Mouse (Mus musculus) cerebellum, adult 9-11 months (tissue): ENCODE data around the gene Ube2b.
A peak's percentile ranks its signal among the peaks of the same experiment; 100 is the strongest.

ENCODE experiments used
- DNase-seq: peaks from one replicate; pipeline ENCODE4 v3.0.0; 2022

Ube2b gene

GRCm38 (mm10) chr11:52000290-52000962 lies at the start of gene Ube2b:
Ube2b (minus strand) TSS chr11:52000762.
- DNase-seq, result peak; percentile 98

- no peak for DNase-seq
Observed at GRCm38 (mm10) chr11:52046446-52047165, 46.0 kb upstream of the Ube2b start.

DNA sequence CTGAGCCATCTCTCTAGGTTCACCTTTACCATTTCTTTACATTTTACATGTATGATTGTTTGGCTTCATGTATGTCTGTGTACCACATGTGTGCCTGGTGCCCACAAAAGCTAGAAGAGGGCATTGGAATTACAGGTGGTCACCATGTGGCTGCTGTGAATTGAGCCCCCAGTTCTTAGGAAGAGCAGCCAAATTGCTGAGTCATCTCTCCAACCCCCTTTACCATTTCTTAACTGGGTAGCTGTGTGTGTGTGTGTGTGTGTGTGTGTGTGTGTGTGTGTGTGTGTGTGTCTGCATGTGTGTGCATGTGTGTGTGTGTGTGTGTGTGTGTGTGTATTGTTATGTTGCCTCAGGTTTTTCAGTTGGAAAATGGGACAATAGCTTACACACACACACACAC lies 43.6 kb upstream of the Ube2b start:
- DNase-seq, result no peak

DNA sequence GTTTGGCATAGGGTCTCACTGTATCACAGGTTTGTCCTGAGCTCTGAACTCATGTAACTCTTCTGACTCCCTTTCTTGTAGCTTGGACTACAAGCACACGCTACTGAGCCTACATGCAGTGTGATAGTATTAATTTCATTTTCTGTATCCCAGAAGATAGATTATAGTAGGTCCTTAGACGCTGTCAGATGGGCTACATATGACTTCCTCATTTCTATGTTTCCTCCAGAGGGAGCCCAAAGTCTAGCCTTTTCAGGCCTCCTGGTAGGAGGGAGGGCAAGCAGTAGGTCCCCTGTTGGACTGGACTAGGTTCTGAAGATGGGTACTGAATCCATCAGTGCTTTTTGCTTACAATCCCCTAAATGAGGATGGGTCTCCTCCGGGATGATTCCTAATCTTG lies 42.7 kb upstream of the Ube2b start:
- peak; percentile 3 for DNase-seq

GRCm38 (mm10) chr11:52037659-52038058 lies 37.1 kb upstream of the Ube2b start:
- no peak for DNase-seq

DNA sequence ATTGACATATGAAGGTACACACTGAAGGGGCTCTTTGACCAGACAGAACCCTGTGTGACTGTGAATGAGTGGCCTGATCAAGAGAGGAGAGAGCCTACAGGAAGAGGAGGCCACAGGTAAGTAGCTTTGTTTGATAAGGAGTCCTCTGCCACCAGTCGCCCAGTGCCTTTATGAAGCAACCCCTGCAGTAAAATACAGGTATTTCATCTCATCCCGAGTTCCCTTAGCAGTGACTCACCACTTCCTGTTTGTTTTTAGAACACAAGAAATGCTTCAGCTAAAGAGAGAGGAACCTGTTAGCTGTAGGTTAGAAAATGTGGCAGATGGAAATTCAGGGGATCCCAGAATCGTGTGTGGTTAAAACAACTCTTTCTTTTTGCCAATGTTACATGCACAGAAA lies 35.3 kb upstream of the Ube2b start:
- no peak for DNase-seq

GRCm38 (mm10) chr11:52033953-52034352 lies 33.4 kb upstream of the Ube2b start:
- no peak for DNase-seq

GRCm38 (mm10) chr11:52032356-52032755 lies 31.8 kb upstream of the Ube2b start:
- DNase-seq, result no peak

DNA sequence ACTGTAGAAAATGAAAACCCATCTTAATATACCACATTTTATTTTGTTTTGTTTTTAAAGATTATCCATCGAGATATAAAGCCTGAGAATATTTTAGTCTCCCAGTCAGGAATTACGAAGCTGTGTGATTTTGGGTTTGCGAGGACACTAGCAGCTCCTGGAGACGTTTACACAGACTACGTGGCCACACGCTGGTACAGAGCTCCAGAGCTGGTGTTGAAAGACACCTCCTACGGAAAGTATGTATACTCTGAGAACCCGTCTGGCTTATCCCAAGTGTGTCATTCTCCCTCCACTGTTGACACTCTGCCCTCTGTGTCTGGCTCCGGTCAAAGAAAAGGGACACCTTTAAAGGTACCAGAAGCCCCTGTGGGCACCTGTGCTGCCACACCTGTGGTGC lies 17.7 kb upstream of the Ube2b start:
- DNase-seq, result no peak

DNA sequence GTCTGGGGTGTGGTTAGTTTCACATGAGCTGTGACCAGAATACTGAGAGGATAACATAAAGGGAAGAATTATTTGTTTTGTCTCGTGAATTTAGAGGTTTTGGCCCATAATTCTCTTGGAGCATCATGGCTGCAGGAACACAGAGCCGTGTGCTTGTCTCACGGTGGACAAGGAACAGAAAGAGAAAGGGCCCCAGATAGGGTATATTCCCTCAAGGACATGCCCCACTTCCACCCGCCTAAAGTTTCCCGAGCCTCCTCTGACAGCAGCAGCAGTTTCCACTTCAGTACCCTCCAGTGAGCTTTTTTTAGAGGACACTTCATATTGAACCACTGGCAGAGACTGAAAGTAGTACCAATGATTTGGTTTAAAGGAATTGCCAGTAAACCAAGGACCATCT lies 11.0 kb upstream of the Ube2b start:
- DNase-seq, result no peak

DNA sequence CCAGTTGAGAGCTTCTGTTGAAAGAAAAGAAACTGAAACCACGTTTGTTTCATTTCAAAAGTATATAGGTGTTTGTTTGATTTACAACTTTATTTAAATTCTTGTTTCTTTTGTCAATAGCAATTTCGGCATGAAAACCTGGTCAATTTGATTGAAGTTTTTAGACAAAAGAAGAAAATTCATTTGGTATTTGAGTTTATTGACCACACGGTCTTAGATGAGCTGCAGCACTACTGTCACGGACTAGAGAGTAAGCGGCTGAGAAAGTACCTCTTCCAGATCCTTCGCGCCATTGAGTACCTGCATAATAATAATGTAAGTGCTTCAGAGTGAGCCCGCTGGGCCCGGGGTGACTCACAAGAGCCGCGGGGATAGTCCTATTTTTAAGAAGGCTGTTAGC lies 10.4 kb upstream of the Ube2b start:
- DNase-seq, result no peak

GRCm38 (mm10) chr11:52005586-52005985 lies 5.0 kb upstream of the Ube2b start:
- DNase-seq, result no peak

DNA sequence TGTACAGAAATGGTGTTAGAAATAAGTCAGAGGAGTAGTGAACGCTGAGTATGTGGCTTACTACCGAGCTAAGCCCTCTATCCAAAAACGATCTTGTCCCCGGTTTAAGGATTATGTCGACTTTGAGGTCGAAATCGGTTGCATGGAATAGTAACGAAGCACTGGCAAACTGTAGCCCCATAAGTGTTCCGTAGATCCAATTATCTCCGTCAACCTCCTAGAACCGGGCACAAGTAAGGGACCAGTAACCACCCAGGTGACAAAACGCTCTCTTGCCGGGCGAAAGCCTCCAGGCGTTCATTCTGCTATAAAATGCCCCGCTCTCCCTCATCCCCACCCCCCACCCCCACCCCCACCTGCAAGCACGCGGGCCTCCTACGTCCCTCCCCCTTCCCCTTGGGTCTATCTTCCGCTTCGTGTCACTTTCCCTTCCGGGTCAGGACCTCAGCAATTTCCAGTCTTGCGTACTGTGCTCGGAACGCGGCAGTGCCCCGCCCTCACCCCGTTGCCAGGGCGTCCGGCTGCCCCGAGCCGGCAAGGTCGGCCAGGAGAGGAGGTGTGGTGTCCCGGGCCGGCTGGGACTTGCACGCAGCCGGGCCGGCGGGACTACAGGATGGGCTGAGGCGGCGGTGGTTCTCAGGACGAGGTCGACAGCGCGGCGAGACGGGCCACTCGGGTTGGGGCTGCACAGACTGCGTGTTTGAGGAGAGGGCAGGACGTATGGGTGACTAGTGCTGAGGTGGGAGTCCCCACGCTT lies 3.4 kb upstream of the Ube2b start, which contains the start of gene Cdkl3:
TSS of gene Cdkl3 (plus strand) at position 450 of the 757 bp plus-strand sequence.
- peak; percentile 94 for DNase-seq

GRCm38 (mm10) chr11:52003505-52003771 lies 2.9 kb upstream of the Ube2b start:
- no peak for DNase-seq

GRCm38 (mm10) chr11:52002842-52003504 lies 2.4 kb upstream of the Ube2b start:
- no peak for DNase-seq

DNA sequence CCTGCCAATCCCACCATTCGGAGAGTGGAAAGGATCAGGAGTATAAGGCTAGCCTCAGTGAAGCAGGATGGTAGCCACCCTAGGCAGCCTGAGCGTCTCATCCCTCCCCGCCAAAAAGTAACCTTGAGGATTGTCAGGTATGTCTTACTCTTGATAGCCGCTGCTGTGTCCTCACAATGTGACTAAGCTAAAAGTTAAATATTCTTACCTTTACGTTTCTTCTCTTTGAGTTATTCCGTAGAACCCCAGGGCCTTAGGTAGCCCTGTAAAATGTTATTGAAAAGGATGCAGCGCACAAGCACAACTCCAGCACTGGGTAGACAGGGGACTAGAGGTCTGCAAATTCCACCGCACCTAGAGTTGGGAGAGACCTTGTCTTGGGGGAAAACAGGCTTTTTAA lies 1.3 kb upstream of the Ube2b start:
- DNase-seq, result peak; percentile 42

- peak; percentile 51 for DNase-seq
Observed at GRCm38 (mm10) chr11:52001341-52001740, 779 bp upstream of the Ube2b start.

- DNase-seq, result peak; percentile 82
Observed at GRCm38 (mm10) chr11:51999611-52000289, 812 bp downstream of the Ube2b start.

GRCm38 (mm10) chr11:51971644-51972043 lies 28.9 kb downstream of the Ube2b start:
- no peak for DNase-seq

GRCm38 (mm10) chr11:51969511-51969910 lies 31.1 kb downstream of the Ube2b start:
- DNase-seq, result no peak

DNA sequence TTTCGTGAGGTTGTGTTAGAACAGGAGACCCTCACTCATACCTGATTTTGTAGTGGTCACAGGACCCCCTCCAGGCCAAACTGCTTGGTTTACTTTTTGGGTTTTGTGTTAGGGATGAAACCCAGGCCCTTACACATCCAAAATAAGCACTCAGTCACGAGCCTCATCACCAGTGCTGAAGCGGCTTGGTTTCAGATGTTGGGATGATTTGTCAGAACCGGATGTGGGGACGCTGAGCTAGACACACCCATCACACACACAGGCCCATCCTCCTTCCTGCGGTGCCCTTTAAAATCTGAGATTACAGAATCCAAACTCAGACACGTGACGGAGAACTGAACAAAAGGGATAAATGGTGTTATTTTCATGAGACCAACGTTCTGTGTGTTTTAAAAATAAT lies 31.7 kb downstream of the Ube2b start:
- no peak for DNase-seq

DNA sequence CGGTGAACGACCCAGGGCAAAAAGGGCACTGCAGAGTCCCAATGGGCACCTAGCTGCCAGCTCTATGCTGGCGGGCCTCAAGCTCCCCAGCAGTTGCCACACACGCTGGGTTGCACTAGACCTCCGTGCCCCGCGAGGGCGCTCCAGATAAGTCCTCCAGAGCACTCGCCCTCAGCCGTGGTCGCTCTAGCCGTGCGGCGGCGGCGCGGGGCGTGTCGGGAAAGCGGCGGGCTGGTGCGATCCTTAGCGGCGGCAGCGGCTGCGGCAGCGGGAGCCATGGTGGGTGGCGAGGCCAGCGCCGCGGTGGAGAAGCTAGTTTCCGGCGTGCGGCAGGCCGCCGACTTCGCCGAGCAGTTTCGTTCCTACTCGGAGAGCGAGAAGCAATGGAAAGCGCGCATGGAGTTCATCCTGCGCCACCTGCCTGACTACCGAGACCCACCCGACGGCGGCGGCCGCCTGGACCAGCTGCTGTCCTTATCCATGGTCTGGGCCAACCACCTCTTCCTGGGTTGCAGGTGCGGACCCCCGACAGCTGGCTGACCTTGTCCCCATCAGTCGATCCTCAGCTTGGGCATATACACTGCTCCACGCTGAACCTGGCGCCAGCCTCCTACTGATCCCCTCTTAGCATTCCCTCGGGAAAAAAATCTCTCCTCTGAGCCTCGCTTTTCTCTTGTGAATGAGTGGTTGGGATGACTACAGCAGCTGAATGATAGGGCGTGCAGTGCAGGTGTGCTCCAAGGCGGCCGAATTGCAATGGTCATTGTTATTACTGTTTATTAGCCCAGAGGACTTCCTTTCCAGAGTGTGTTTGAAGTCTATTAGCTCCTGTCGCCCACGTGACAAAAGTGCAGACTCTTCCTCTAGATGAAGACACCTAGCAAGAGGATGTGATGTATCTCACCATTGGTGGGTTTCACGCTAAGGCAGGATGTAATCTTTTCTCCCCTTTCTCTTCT lies 32.8 kb downstream of the Ube2b start, which contains the start of gene Cdkn2aipnl:
TSS of gene Cdkn2aipnl (plus strand) at position 219 of the 959 bp plus-strand sequence.
- DNase-seq, result peak; percentile 93
